ENCODE assay signal across 8 mouse cellular contexts in the genomic region with DNA sequence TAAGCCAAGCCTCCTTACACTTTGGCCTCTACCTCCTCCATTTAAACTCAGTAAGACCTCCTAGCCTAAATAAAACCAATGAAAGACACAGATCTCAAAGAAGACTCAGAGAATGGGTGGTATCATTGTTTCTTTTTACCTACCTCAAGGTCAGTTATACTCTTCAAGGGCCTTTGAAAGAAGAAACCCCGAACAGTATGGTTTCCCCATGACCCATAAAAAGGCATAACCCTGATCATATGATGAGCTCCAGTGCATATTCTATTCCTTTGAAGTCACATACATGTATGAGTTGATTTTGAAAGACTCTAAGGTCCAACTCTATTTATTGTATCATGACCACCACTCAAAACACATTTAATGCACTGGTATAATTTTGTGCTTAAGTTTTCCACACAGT. TPM values are rescaled to one million over a fixed set of nuclear protein-coding genes. Genes with fewer than 3 reads are reported as not detected.
A peak's percentile ranks its signal among the peaks of the same experiment; 100 is the strongest.
DNase-seq lines count a peak whose midpoint lies in the region; ATAC-seq and TF ChIP-seq lines count a peak whose summit lies in the region.

A gene (plus strand): TSS at position 301 of the 400 bp plus-strand sequence.

- H3K9me3 ChIP-seq in heart, embryonic 10.5 days, result no peaks in the 10 kb centered on the region
- H3K9me3 ChIP-seq in neural tube, embryonic 14.5 days (ENCODE audit: control insufficient read depth, low read length), result no peaks in the 10 kb centered on the region

- intact Hi-C loops in left cerebral cortex, postnatal 14 days (cut with DNase I), result loop anchor here (5.0 to 10.0 kb wide), 2 partner anchors 91 to 482 kb away; no protein-coding TSS in a partner anchor

- no peak for DNase-seq in layer of hippocampus, adult 2 months (ENCODE audit: low spot score in 2 of 2)
- no peak for DNase-seq in layer of hippocampus, adult 9-11 months
- DNase-seq in heart, embryonic 10.5 days (ENCODE audit: low spot score), result no peak
- no peak for DNase-seq in left cerebral cortex, postnatal 14 days (ENCODE audit: low spot score in 2 of 2)
- DNase-seq in B cell, adult 2 months, result no peak
- DNase-seq in adipocyte (ENCODE audit: low spot score), result no peak

- 100% methylated on average over 1 of the region's 1 CpGs for WGBS in heart, embryonic 10.5 days
- WGBS in neural tube, embryonic 14.5 days, result 97% methylated on average over 1 of the region's 1 CpGs

- TF ChIP-seq POLR2A in bone marrow macrophage, adult 2 months (IDR thresholded peaks at IDR 0.05; ENCODE audit: borderline replicate concordance, low read depth, low read length), result no peak

- TF ChIP-seq CTCF in layer of hippocampus, adult 2 months (conservative IDR thresholded peaks at IDR 0.05), result no peak
- no peak for TF ChIP-seq CTCF in bone marrow macrophage, adult 2 months (IDR thresholded peaks at IDR 0.05; ENCODE audit: low read depth, low read length)

- H3K4me2 ChIP-seq in neural tube, embryonic 14.5 days (ENCODE audit: low read depth, low read length), result peak within 1 kb of the TSS; percentile 69

- H3K4me1 ChIP-seq in bone marrow macrophage, adult 2 months (ENCODE audit: control insufficient read depth, insufficient read depth, low read length), result peaks cover 10% of the 10 kb centered on the region
- H3K4me1 ChIP-seq in heart, embryonic 10.5 days, result peaks cover 18% of the 10 kb centered on the region
- H3K4me1 ChIP-seq in neural tube, embryonic 14.5 days (ENCODE audit: control insufficient read depth, insufficient read depth, low read length), result no peaks in the 10 kb centered on the region

- peak within 1 kb of the TSS; percentile 66 for H3K4me3 ChIP-seq in layer of hippocampus, adult 2 months
- peak within 1 kb of the TSS; percentile 86 for H3K4me3 ChIP-seq in bone marrow macrophage, adult 2 months (ENCODE audit: insufficient read depth, low read length)
- peak within 1 kb of the TSS; percentile 89 for H3K4me3 ChIP-seq in heart, embryonic 10.5 days
- peak within 1 kb of the TSS; percentile 56 for H3K4me3 ChIP-seq in neural tube, embryonic 14.5 days (ENCODE audit: low read depth, low read length)

- peak within 1 kb of the TSS; percentile 87 for H3K27ac ChIP-seq in layer of hippocampus, adult 2 months
- peak within 1 kb of the TSS; percentile 62 for H3K27ac ChIP-seq in bone marrow macrophage, adult 2 months (ENCODE audit: insufficient read depth, low read depth, low read length)
- peak within 1 kb of the TSS; percentile 92 for H3K27ac ChIP-seq in heart, embryonic 10.5 days
- peak within 1 kb of the TSS; percentile 52; the same call in 1 of the 2 replicates for H3K27ac ChIP-seq in neural tube, embryonic 14.5 days (ENCODE audit: low read depth, low read length)

- H3K36me3 ChIP-seq in heart, embryonic 10.5 days, result no peaks in the 10 kb centered on the region
- no peaks in the 10 kb centered on the region for H3K36me3 ChIP-seq in neural tube, embryonic 14.5 days (ENCODE audit: control insufficient read depth, insufficient read depth, low read length)

- peak within 1 kb of the TSS; percentile 70 for H3K9ac ChIP-seq in neural tube, embryonic 14.5 days (replicated peaks; ENCODE audit: low read depth, low read length)

- ATAC-seq in neural tube, embryonic 14.5 days (ENCODE audit: low read depth), result no peak

- H3K27me3 ChIP-seq in heart, embryonic 10.5 days (ENCODE audit: insufficient read depth, poor library complexity, severe bottlenecking), result peaks cover 8% of the 10 kb centered on the region; the same call in 1 of the 2 replicates
- no peaks in the 10 kb centered on the region for H3K27me3 ChIP-seq in neural tube, embryonic 14.5 days (ENCODE audit: control insufficient read depth, insufficient read depth, low read length)

RNA-seq across cellular contexts. Expression of the gene that starts here (rescaled TPM):
- 10 to 100 TPM; 31.2 to 35.5 TPM for total RNA-seq in layer of hippocampus, adult 2 months (2021)
- polyA plus RNA-seq in bone marrow macrophage, adult 2 months (2012; ENCODE audit: insufficient read depth, insufficient read length, missing spikeins), result 34.7 and 37.3 TPM in 2 replicates
- 9.6 and 12.5 TPM in 2 replicates for polyA plus RNA-seq in heart, embryonic 10.5 days (2016; fragmentation: Nextera tagmentation; extraction: Ambion mirVana)
- total RNA-seq in left cerebral cortex, postnatal 14 days (2021), result 10 to 100 TPM; 40.3 to 43.0 TPM
- polyA plus RNA-seq in neural tube, embryonic 14.5 days (2014; fragmentation: Nextera tagmentation; extraction: Ambion mirVana), result 2.0 and 2.4 TPM in 2 replicates
